Mouse (Mus musculus) liver, embryonic 16.5 days (tissue): ENCODE measurements around the gene Olfr1179. TPM values are rescaled to one million over a fixed set of nuclear protein-coding genes. Genes with fewer than 3 reads are reported as not detected.
"Not testable (repeated sequence)": the region's sequence is repeated elsewhere in the genome, so short reads cannot be mapped to it uniquely, and the experiment has no call there.

ENCODE experiments used
- ATAC-seq: fragments of 200-750 bp; cut with Nextera tagmentation; 2 replicates; pipeline ENCODE4 v1.8.0; 2017; ENCODE audit warnings: low read depth, mild to moderate bottlenecking, moderate number of reproducible peaks, moderate library complexity
- H3K27ac ChIP-seq: fragments of 300-500 bp; sonication (generic); 2 replicates; pipeline ENCODE4 v1.5.1; 2014; ENCODE audit warnings: mild to moderate bottlenecking, low read length
- H3K27me3 ChIP-seq: fragments of 300-500 bp; sonication (generic); 2 replicates; pipeline ENCODE4 v1.6.1; 2014; ENCODE audit warnings: low read depth, low read length, mixed read lengths; ENCODE audit not compliant: control insufficient read depth, insufficient read depth
- H3K36me3 ChIP-seq: fragments of 300-500 bp; sonication (generic); 2 replicates; pipeline ENCODE4 v1.6.1; 2014; ENCODE audit warnings: mild to moderate bottlenecking; ENCODE audit not compliant: control insufficient read depth, insufficient read depth
- H3K4me1 ChIP-seq: fragments of 300-500 bp; sonication (generic); 2 replicates; pipeline ENCODE4 v1.6.1; 2014; ENCODE audit warnings: low read depth, low read length, mixed read lengths; ENCODE audit not compliant: control insufficient read depth
- H3K4me2 ChIP-seq: fragments of 300-500 bp; sonication (generic); 2 replicates; pipeline ENCODE4 v1.6.1; 2014; ENCODE audit warnings: low read depth, low read length, mixed read lengths
- H3K4me3 ChIP-seq: fragments of 300-500 bp; sonication (generic); 2 replicates; pipeline ENCODE4 v1.5.1; 2014; ENCODE audit warnings: low read depth, mild to moderate bottlenecking, low read length
- H3K9ac ChIP-seq: fragments of 300-500 bp; sonication (generic); 2 replicates; pipeline ENCODE4 v1.6.1; 2014; ENCODE audit warnings: low read depth, low read length
- H3K9me3 ChIP-seq: fragments of 300-500 bp; sonication (generic); replicated peaks from 2 replicates; pipeline ENCODE4 v1.6.1; 2016; ENCODE audit warnings: low read length; ENCODE audit not compliant: control insufficient read depth
- WGBS: fragments of 180-500 bp; shearing (Covaris S2); extraction: QIAGEN DNeasy Blood & Tissue Kit; methylation state at CpG from one replicate; pipeline ENCODE4 v1.1.7; 2014; ENCODE audit not compliant: insufficient replicate concordance; 5-methylcytosine and 5-hydroxymethylcytosine counted together
- polyA plus RNA-seq: library from polyadenylated mRNA; unstranded; fragments of >200 nt; fragmentation: Nextera tagmentation; extraction: Ambion mirVana; gene quantifications from 2 replicates; pipeline ENCODE4 v1.2.1, GENCODE M21; 2015

Gene Olfr1179
- not detected in 2 replicates for polyA plus RNA-seq

- 59% methylated on average over 3 of the region's 3 CpGs for WGBS
- H3K9ac ChIP-seq = no peak within 1 kb of the TSS
Observed at GRCm38 (mm10) chr2:88406353-88406752, at the start of gene Olfr1179. Gene Olfr1179, minus strand, starts transcription at chr2:88406453.

GRCm38 (mm10) chr2:88454567-88454966 lies 48.3 kb upstream of the Olfr1179 start, which contains the start of gene Olfr1183:
Gene Olfr1183, plus strand, starts transcription at chr2:88454867.
- H3K27me3 ChIP-seq, H3K4me3 ChIP-seq, H3K9ac ChIP-seq, H3K9me3 ChIP-seq, H3K4me1 ChIP-seq, ATAC-seq, H3K36me3 ChIP-seq, H3K27ac ChIP-seq, H3K4me2 ChIP-seq: not testable (repeated sequence)
- WGBS = 46% methylated on average over 1 of the region's 1 CpGs

More at GRCm38 (mm10) chr2:88406353-88406752, at the start of gene Olfr1179:
- no peak for ATAC-seq
- Histone ChIP-seq H3K4me1 (no peaks in the 10 kb centered on the region), H3K4me2 (no peak within 1 kb of the TSS), H3K27me3 (no peaks in the 10 kb centered on the region), H3K36me3 (no peaks in the 10 kb centered on the region), H3K9me3 (no peaks in the 10 kb centered on the region), H3K27ac (no peak within 1 kb of the TSS), H3K4me3 (no peak within 1 kb of the TSS)

GRCm38 (mm10) chr2:88449031-88449430 lies 42.8 kb upstream of the Olfr1179 start, which contains the start of gene Gm13757:
Gene Gm13757, minus strand, starts transcription at chr2:88449131.
- Histone ChIP-seq H3K9me3 (no peaks in the 10 kb centered on the region), H3K36me3 (no peaks in the 10 kb centered on the region), H3K4me3 (no peak within 1 kb of the TSS), H3K4me1 (no peaks in the 10 kb centered on the region), H3K27me3 (no peaks in the 10 kb centered on the region), H3K4me2 (no peak within 1 kb of the TSS), H3K27ac (no peak within 1 kb of the TSS), H3K9ac (no peak within 1 kb of the TSS)
- ATAC-seq = no peak
- 83% methylated on average over 1 of the region's 1 CpGs for WGBS

GRCm38 (mm10) chr2:88426071-88426470 lies 19.8 kb upstream of the Olfr1179 start, which contains the start of gene Olfr1181:
Gene Olfr1181, minus strand, starts transcription at chr2:88426171.
- 60% methylated on average over 1 of the region's 1 CpGs for WGBS
- no peak for ATAC-seq

GRCm38 (mm10) chr2:88419051-88419450 lies 12.8 kb upstream of the Olfr1179 start, which contains the start of gene Olfr1180:
Gene Olfr1180, minus strand, starts transcription at chr2:88419151.
- no peaks in the 10 kb centered on the region for H3K27me3 ChIP-seq
- H3K4me1 ChIP-seq = no peaks in the 10 kb centered on the region
- H3K9ac ChIP-seq = no peak within 1 kb of the TSS
- no peak within 1 kb of the TSS for H3K27ac ChIP-seq
- no peak within 1 kb of the TSS for H3K4me3 ChIP-seq
- no peak for ATAC-seq
- H3K9me3 ChIP-seq = no peaks in the 10 kb centered on the region
- no peaks in the 10 kb centered on the region for H3K36me3 ChIP-seq
- 44% methylated on average over 2 of the region's 2 CpGs for WGBS
- H3K4me2 ChIP-seq = no peak within 1 kb of the TSS

More at GRCm38 (mm10) chr2:88426071-88426470, 19.8 kb upstream of the Olfr1179 start, which contains the start of gene Olfr1181:
- Histone ChIP-seq H3K36me3 (no peaks in the 10 kb centered on the region), H3K27ac (no peak within 1 kb of the TSS), H3K9me3 (no peaks in the 10 kb centered on the region), H3K4me2 (no peak within 1 kb of the TSS), H3K4me3 (no peak within 1 kb of the TSS), H3K4me1 (no peaks in the 10 kb centered on the region), H3K27me3 (no peaks in the 10 kb centered on the region), H3K9ac (no peak within 1 kb of the TSS)

GRCm38 (mm10) chr2:88386762-88387161 lies 19.5 kb downstream of the Olfr1179 start, which contains the start of gene Olfr1178:
Gene Olfr1178, plus strand, starts transcription at chr2:88387062.
- H3K27ac ChIP-seq = no peak within 1 kb of the TSS
- H3K9ac ChIP-seq = no peak within 1 kb of the TSS
- WGBS = 42% methylated on average over 1 of the region's 1 CpGs
- H3K9me3 ChIP-seq = no peaks in the 10 kb centered on the region
- H3K36me3 ChIP-seq = no peaks in the 10 kb centered on the region
- H3K4me1 ChIP-seq = no peaks in the 10 kb centered on the region
- H3K4me3 ChIP-seq = no peak within 1 kb of the TSS
- no peak within 1 kb of the TSS for H3K4me2 ChIP-seq
- ATAC-seq = no peak
- H3K27me3 ChIP-seq = no peaks in the 10 kb centered on the region

- no peaks in the 10 kb centered on the region for H3K4me1 ChIP-seq
- H3K4me3 ChIP-seq = no peak overlapping the region
- 0% methylated on average over 2 of the region's 2 CpGs for WGBS
- no peak overlapping the region for H3K4me2 ChIP-seq
- H3K27ac ChIP-seq = no peak overlapping the region
- no peaks in the 10 kb centered on the region for H3K36me3 ChIP-seq
- H3K9me3 ChIP-seq = no peaks in the 10 kb centered on the region
- ATAC-seq = no peak
- H3K27me3 ChIP-seq = no peaks in the 10 kb centered on the region
- H3K9ac ChIP-seq = no peak overlapping the region
Observed at GRCm38 (mm10) chr2:88356304-88356703, 49.9 kb downstream of the Olfr1179 start.

Other genes with a start within 250 kb of the Olfr1179 start
- gene Olfr1168, start 224.6 kb downstream of the Olfr1179 start, polyA plus RNA-seq = not detected in 2 replicates
- not detected in 2 replicates for gene Olfr1170, start 178.1 kb downstream of the Olfr1179 start, polyA plus RNA-seq
- not detected in 2 replicates for gene Olfr1173, start 126.6 kb downstream of the Olfr1179 start, polyA plus RNA-seq
- gene Olfr1174-ps, start 91.3 kb downstream of the Olfr1179 start, polyA plus RNA-seq = not detected in 2 replicates
- not detected in 2 replicates for gene Olfr1175-ps, start 79.2 kb downstream of the Olfr1179 start, polyA plus RNA-seq
- gene Olfr1176, start 69.7 kb downstream of the Olfr1179 start, polyA plus RNA-seq = not detected in 2 replicates
- not detected in 2 replicates for gene Olfr1177-ps, start 60.0 kb downstream of the Olfr1179 start, polyA plus RNA-seq
- not detected in 2 replicates for gene Olfr1178, start 19.4 kb downstream of the Olfr1179 start, polyA plus RNA-seq
- not detected in 2 replicates for gene Olfr1180, start 12.7 kb upstream of the Olfr1179 start, polyA plus RNA-seq
- not detected in 2 replicates for gene Olfr1181, start 19.7 kb upstream of the Olfr1179 start, polyA plus RNA-seq
- not detected in 2 replicates for gene Gm13757, start 42.7 kb upstream of the Olfr1179 start, polyA plus RNA-seq
- not detected in 2 replicates for gene Olfr1183, start 48.4 kb upstream of the Olfr1179 start, polyA plus RNA-seq
- not detected in 2 replicates for gene Olfr1184, start 77.1 kb upstream of the Olfr1179 start, polyA plus RNA-seq
- gene Olfr1185-ps1, start 86.9 kb upstream of the Olfr1179 start, polyA plus RNA-seq = not detected in 2 replicates
- not detected in 2 replicates for gene Olfr1186, start 112.1 kb upstream of the Olfr1179 start, polyA plus RNA-seq
- not detected in 2 replicates for gene Olfr1188, start 150.5 kb upstream of the Olfr1179 start, polyA plus RNA-seq
- not detected in 2 replicates for gene Olfr1189, start 180.0 kb upstream of the Olfr1179 start, polyA plus RNA-seq
- gene Olfr1191-ps1, start 234.1 kb upstream of the Olfr1179 start, polyA plus RNA-seq = not detected in 2 replicates
- gene Olfr1192-ps1, start 242.1 kb upstream of the Olfr1179 start, polyA plus RNA-seq = not detected in 2 replicates